Mouse (Mus musculus): ENCODE data around the gene Nf1.

DNA sequence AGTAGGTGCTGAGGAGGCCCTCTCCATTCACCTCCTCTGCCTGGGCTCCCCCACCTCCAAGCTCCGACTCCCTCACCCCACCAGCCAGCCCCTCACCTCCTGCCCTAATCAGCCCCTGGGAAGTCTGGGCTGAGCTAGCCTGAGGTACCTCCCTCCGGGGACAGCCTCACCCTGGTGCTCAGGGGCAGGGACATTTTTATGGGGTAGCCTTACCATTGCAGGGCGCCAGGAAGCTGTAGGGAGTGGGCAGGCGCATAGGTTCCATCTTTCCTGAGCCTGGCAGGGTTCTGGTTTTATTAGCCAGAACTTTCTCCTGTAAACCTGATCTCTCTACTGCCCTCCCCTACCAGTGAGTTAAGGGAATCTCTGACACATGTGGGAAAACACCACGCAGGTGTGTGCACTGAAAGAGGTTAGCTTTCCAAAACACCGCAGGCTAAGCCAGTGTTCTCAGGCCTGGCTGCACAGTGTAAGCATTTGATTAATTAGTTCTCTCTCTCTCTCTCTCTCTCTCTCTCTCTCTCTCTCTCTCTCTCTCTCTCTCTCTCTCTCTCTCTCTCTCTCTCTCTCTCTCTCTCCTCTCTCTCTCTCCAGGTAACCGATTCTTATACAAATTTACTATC lies 290.4 kb downstream of the Nf1 start:
- TF ChIP-seq GATA1 (IDR thresholded peaks at IDR 0.05; ENCODE audit: low read length) (no peak), TAL1 (IDR thresholded peaks at IDR 0.05; ENCODE audit: low read length) (no peak)

All from erythroblast, embryonic 14.5 days (primary cell).